Mouse (Mus musculus): ENCODE data around the gene Kcnj14.

DNA sequence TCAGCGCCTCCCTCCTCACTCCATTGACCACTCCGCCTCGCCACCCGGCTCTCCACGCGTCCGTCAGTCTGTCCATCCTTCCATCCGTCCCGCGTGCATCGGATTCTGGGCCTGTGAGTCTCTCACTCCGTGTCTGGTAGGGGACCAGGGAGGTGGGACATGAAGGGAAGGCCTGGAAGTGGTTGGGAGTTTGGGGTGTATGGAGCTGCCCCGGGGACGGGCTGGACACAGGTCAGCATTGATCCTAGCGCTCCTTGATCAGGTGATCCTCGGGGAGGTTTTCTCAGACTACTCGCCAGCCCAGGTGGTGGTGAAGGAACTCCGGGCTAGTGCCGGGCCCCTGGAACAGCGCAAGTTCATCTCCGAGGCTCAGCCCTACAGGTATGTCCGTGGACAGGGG lies 36.9 kb downstream of the Kcnj14 start:
- no peak for TF ChIP-seq USF1 (IDR thresholded peaks at IDR 0.05; ENCODE audit: low read depth)
- TF ChIP-seq SRF (IDR thresholded peaks at IDR 0.05; ENCODE audit: control insufficient read depth, insufficient read length, low read depth), result no peak
- TF ChIP-seq POLR2A (IDR thresholded peaks at IDR 0.05; ENCODE audit: insufficient read length, low read depth), result no peak
- TF ChIP-seq MAX (IDR thresholded peaks at IDR 0.05; ENCODE audit: low read depth), result no peak
- TF ChIP-seq TCF12 (IDR thresholded peaks at IDR 0.05; ENCODE audit: insufficient read depth, poor library complexity, severe bottlenecking), result no peak
- no peak for TF ChIP-seq E2F4 (IDR thresholded peaks at IDR 0.05; ENCODE audit: insufficient read depth)
- no peak for TF ChIP-seq MYOD1 (IDR thresholded peaks at IDR 0.05; ENCODE audit: control insufficient read depth in 1 of 3, insufficient read length in 2 of 3, low read depth in 2 of 3)
- no peak for TF ChIP-seq TCF3 (IDR thresholded peaks at IDR 0.05; ENCODE audit: insufficient read length, low read depth)
- TF ChIP-seq CEBPB (IDR thresholded peaks at IDR 0.05; ENCODE audit: insufficient read depth, poor library complexity, severe bottlenecking), result no peak
- no peak for TF ChIP-seq REST (IDR thresholded peaks at IDR 0.05; ENCODE audit: insufficient read depth, insufficient read length)
- TF ChIP-seq POLR2AphosphoS2 (IDR thresholded peaks at IDR 0.05; ENCODE audit: insufficient read length, low read depth), result no peak
- no peak for TF ChIP-seq MYOG (IDR thresholded peaks at IDR 0.05; ENCODE audit: control insufficient read depth in 1 of 3, insufficient read depth in 1 of 3, insufficient read length in 2 of 3, low read depth in 2 of 3)
